Mouse (Mus musculus): Measurements from ENCODE around the gene Gm8994.

Gene Gm8994

GRCm38 (mm10) chr6:136364008-136364407 lies 36.7 kb downstream of the Gm8994 start:
- no peak for DNase-seq

- no peak for DNase-seq
Measured at GRCm38 (mm10) chr6:136364430-136365098, 37.2 kb downstream of the Gm8994 start.

- DNase-seq, result no peak
Measured at GRCm38 (mm10) chr6:136376097-136376496, 48.8 kb downstream of the Gm8994 start.
